Comparison of ENCODE assay signal across 24 mouse cellular contexts in the genomic region with DNA sequence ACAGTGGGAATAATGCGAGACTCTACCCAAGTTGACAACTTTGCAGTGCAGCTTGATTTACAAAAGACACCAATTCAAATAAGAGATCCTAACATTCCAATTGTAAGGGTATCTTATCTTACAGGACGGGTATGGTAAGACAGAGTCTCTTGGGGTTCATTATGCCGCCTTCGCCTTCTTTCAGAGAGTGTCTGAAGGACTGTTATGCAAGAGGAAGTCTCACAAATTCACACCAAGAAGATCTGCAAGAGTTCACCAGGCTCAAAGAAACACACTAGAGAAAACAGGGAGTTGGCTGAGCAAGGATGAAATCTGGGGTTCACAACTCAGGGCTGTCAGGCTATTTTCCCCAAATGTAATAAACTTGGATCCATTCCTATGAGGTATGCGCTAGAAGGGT.
"Had no signal": no experiment of that assay in that cellular context is flagged by ENCODE, and none has a peak within 500 bp of the region (broad histone marks: within the 10 kb centered on the region; RNA-seq: fewer than 3 reads in every experiment).

No protein-coding gene starts in this region.

- H3K36me3 ChIP-seq: heart, embryonic 12.5 days; hindbrain, embryonic 13.5 days; hindbrain, embryonic 15.5 days; kidney, embryonic 15.5 days; limb, embryonic 13.5 days; limb, embryonic 15.5 days; liver, embryonic 12.5 days had no signal

- DNase-seq: forebrain, postnatal 0 days; gastrocnemius, postnatal 14 days; gastrocnemius, postnatal 36 days; heart, adult 18-20 months; heart, postnatal 10 days; kidney, adult 11 months; kidney, adult 2 months; kidney, adult 9 months; kidney, postnatal 14 days; kidney, postnatal 36 days; layer of hippocampus, adult 9-11 months; layer of hippocampus, postnatal 36 days; left cerebral cortex, postnatal 4 days had no signal

- H3K27ac ChIP-seq: hindbrain, embryonic 13.5 days; hindbrain, embryonic 15.5 days; hindbrain, postnatal 0 days; kidney, embryonic 15.5 days; kidney, postnatal 0 days; left cerebral cortex, adult 2 months; limb, embryonic 13.5 days; limb, embryonic 15.5 days; liver, embryonic 12.5 days; liver, embryonic 14.5 days had no signal

- H3K9me3 ChIP-seq: hindbrain, embryonic 13.5 days; hindbrain, embryonic 15.5 days; kidney, embryonic 15.5 days; limb, embryonic 13.5 days; limb, embryonic 15.5 days; liver, embryonic 12.5 days had no signal

- H3K4me1 ChIP-seq: hindbrain, embryonic 15.5 days; liver, embryonic 12.5 days had no signal

- H3K27me3 ChIP-seq: heart, embryonic 12.5 days; hindbrain, embryonic 13.5 days; hindbrain, embryonic 15.5 days; kidney, embryonic 15.5 days; limb, embryonic 13.5 days; limb, embryonic 15.5 days had no signal

- H3K4me3 ChIP-seq: heart, embryonic 12.5 days; hindbrain, embryonic 13.5 days; hindbrain, embryonic 15.5 days; kidney, embryonic 15.5 days; left cerebral cortex, adult 2 months; limb, embryonic 13.5 days; limb, embryonic 15.5 days; liver, embryonic 12.5 days had no signal
